Mouse (Mus musculus) hematopoietic stem cell, adult 5-6 weeks (primary cell): ENCODE data around the gene Sfxn5. TPM values are rescaled to one million over a fixed set of nuclear protein-coding genes. Genes with fewer than 3 reads are reported as not detected.

Source experiments
- ATAC-seq, 2 experiments: fragments of 125-278 bp in 1 of 2; replicated peaks in 1 of 2; 2 replicates each; pipeline ENCODE4 v1.8.0; 2016 to 2017; ENCODE audit warnings: inconsistent platforms in 2 of 2, mild to moderate bottlenecking in 2 of 2, moderate number of reproducible peaks in 2 of 2, low read depth in 1 of 2, moderate TSS enrichment in 1 of 2; ENCODE audit not compliant: low FRiP score in 2 of 2, poor library complexity in 2 of 2, severe bottlenecking in 2 of 2, insufficient read depth in 1 of 2, low TSS enrichment in 1 of 2
- total RNA-seq: library from RNA; stranded (forward); fragments of 172-1452, 232-1000 nt; gene quantifications from 2 replicates; pipeline ENCODE4 v1.2.3, GENCODE M21; 2017

The Sfxn5 gene
- total RNA-seq, result 1.7 and 3.5 TPM in 2 replicates

- peak; percentile 88 to 92 for ATAC-seq
These were observed at the start of gene Sfxn5 for GRCm38 (mm10) chr6:85333000-85333669. Gene Sfxn5 (minus strand): TSS chr6:85333422.

- no peak for ATAC-seq
These were observed 49.6 kb upstream of the Sfxn5 start for GRCm38 (mm10) chr6:85382791-85383190.

DNA sequence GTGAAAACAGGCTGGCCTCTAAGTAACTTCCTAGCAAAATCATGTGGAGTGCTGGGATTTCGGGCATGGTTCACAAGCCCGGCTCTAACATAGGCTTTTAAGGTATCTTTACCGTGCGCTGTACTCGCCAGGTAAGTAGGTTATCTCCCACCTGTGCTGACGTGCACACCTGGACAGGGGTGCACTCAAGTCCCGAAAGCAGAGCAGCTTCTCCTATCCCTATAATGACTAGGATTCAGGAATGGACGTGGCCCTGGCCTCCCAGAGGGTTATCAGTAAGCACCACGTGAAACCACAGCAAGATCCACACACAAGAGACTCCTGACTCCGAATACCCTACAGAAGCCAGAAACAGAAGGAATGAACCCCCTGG lies 48.4 kb upstream of the Sfxn5 start:
- ATAC-seq, result no peak

- peak; percentile 1 to 33; a peak in 2 of 4 replicates for ATAC-seq
These were observed 47.9 kb upstream of the Sfxn5 start for GRCm38 (mm10) chr6:85380901-85381647.

- ATAC-seq, result peak; percentile 96
These were observed 47.1 kb upstream of the Sfxn5 start for GRCm38 (mm10) chr6:85380201-85380900.

DNA sequence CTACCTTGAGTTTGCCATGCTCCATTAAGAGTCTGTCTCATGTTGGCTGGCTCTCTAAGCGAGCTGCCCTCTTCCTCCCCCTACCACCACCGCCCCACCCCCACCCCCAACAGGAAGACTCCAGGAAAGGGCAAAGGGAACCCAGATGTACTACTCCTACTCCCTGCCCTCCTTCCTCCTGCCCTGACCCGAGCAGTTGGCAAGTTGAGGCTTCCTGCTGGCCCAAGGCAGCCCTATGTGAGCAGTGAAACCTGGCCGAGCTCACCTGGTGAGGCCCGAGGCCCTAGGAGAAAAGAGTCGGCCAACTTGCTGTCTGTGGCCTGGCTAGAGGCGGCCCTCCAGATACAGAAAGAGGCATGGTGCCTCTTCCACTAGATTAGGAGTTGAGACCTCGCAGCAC lies 45.4 kb upstream of the Sfxn5 start:
- no peak for ATAC-seq

GRCm38 (mm10) chr6:85377876-85378275 lies 44.7 kb upstream of the Sfxn5 start:
- no peak for ATAC-seq

DNA sequence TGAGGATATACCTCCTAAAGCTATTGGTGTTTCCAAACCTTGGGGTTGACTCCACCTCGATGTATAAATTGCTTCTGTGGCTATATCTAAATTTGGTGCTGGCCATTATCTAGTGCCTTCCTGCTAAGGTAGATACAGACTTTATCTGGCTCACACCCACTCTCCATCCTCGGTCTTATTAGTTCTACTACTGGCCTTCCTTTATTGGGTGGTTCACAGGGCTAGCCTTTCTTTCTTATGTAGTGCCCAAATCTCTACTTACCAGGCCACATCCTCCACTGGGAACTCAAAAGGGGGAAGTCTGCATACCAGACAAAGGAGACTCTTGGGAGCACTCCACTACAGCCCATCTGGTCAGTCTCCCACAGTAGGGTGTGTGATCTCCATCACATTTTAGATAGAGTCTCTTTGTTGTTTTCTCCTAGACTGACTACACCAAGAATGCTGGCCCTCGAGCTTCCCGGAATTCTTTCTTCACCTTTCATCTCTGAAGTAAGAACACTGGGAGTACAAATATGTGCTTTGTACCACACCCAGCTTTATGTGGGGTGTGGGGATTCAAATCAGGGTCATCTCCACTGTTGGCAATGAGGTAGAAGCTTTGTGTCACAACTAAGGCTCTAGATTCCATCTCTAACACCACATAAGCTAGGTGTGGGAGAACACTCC lies 44.0 kb upstream of the Sfxn5 start:
- no peak for ATAC-seq

DNA sequence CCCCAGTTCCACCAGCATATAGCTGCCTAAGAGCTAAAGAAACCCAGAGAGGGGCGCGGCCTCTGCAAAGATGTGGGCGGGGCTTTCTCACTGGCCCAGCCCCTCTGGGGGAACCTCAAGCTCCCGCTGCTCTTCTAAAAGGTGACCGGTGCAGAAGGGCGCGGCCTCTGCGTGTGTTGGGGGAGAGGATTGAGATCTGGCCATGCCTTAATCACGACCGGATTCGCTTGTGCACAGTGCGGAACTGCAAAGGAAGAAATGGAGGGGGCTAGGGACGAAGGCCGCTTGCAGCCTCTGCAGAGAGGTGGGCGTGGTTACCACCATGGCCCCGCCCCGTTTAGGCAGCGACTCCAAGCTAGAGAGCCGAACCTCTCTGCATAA lies 41.5 kb upstream of the Sfxn5 start:
- ATAC-seq, result peak; percentile 94

DNA sequence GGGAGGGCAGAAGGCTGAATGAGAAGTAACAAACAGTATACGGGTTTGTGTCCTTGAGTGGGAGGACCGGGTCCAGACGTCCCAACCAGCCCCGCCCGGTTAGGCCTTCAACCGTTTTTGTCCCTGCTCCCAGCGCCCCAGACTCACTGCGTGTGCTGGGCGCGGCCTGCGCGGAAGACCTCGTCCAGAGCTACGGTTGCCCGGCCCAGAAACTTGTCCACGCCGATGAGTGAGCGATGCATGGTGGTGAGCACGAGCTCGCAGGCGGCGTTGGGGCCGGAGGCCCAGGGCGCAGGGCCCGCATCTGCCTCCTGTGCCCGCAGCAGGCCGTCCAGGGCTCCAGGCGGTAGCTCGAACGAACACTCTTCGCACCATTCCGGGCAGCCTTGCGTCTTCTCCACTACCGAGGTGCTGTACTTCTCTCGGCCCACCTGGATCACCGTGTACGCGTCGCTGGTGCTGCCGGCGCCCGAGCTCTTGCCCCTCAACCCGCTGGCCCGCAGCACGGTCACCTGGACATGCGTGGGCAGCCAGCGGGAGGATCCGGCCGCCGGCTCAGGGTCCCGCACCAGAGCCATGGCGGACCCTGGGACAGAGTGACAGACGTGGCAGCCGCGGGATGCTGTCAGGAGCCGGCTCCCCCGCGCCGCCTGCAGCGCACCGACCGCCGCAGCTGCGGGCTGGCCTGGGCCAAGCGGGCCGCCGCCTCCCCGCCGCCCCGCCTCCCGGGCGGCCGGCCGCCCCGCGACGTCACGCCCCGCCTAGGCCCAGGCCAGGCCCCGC lies 40.9 kb upstream of the Sfxn5 start, which contains the start of gene Rab11fip5:
Gene Rab11fip5, minus strand, starts transcription at position 684 of the 783 bp plus-strand sequence.
- ATAC-seq, result no peak

GRCm38 (mm10) chr6:85373066-85373860 lies 40.0 kb upstream of the Sfxn5 start:
- no peak for ATAC-seq

- no peak for ATAC-seq
These were observed 39.3 kb upstream of the Sfxn5 start for GRCm38 (mm10) chr6:85372496-85372895.

DNA sequence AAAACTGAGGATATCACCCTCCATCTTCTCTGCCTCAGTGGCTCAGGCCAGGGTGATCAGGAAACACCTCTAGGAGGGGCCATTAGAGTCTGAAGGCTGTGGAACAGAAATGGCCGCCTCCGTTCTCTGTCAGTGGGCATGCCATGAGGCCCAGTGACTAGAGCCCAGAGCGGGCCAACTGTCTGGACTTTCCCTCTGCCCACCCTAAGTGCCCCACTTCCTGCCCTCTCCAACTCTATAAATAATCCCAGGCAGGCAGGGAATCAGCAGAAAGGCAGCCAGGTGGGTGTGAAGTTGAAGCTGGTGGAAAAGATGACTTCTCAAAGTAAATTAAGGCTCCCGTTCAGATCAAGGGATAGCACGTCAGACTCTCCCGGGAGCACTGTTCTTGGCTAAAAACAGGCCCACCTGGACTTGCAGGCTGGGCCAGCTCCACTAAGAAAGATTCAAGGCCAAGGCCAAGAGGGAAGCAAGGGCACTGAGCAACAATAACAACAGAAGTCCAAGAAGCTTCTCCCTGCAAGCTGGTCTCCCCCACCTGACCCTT lies 38.7 kb upstream of the Sfxn5 start:
- ATAC-seq, result no peak

DNA sequence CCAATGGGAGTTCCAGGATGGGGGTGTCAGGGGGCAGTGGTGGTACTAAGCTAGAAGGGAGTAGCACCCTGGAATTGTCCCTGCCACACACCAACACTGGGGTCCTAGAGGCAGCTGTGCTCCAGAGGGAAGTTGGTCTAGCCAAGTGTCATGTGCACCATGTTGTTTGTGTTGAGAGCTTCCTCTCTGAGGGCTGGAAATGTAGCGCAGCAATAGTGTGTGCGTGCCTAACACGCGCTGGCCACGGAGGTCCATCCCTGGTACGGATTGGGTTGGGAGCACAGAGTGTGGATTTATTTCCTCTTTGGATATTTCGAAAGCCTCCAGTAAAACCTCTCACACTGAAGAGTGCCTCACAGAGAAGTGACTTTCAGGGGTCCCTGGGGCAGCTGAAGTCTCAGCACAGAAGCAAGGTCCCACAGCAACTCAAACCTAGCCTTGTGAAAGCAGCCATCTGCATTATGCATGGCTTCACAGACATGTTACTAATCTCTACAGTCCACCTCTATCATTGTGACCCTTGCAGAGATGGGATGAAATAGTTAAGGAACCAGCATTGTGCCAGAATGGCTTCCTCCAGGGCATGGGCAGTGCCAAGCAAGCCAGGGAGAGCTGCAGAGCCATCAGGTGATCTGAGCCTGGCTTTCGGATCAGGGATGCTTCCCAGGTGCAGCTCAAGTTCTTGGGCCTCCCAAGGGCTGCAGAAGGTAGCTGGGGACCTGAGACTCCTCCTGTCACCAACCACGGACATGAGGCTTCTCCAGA lies 37.6 kb upstream of the Sfxn5 start:
- no peak for ATAC-seq

GRCm38 (mm10) chr6:85370041-85370440 lies 36.8 kb upstream of the Sfxn5 start:
- no peak for ATAC-seq
